ENCODE assay signal across 8 mouse cellular contexts in genomic region chr4:108664407-108664806, GRCm38 (mm10). TPM values are rescaled to one million over a fixed set of nuclear protein-coding genes. Genes with fewer than 3 reads are reported as not detected.
DNase-seq lines count a peak whose midpoint lies in the region; ATAC-seq lines count a peak whose summit lies in the region.

No protein-coding gene starts in this region.

- intact Hi-C loops in left cerebral cortex, postnatal 14 days (cut with DNase I) = no loop called here

- no peak for ATAC-seq in cerebellum, adult (ENCODE audit: insufficient number of reproducible peaks, low FRiP score, low TSS enrichment)
- ATAC-seq in common myeloid progenitor, adult 5-6 weeks (replicated peaks; ENCODE audit: low read depth, poor library complexity, severe bottlenecking) = 0 out of 2 replicates have a peak, but pooled peaks have one; percentile 15

- peak; percentile 16 for DNase-seq in cerebellum, adult 9-10 months
- peak; percentile 18 to 25 for DNase-seq in left cerebral cortex, postnatal 14 days (ENCODE audit: low spot score in 2 of 2)
- DNase-seq in left cerebral cortex, adult 9 months (ENCODE audit: low spot score in 2 of 2) = no peak
- DNase-seq in lung, postnatal 25 days (ENCODE audit: low spot score) = peak; percentile 1
- DNase-seq in right cerebral cortex, postnatal 36 days (ENCODE audit: low spot score in 2 of 2) = no peak
- DNase-seq in spleen, adult 12 weeks (ENCODE audit: low spot score) = no peak

RNA-seq across cellular contexts. Expression of gene Cc2d1b, which starts 44.7 kb away (rescaled TPM):
- 10 to 100 TPM; 28.3 to 34.5 TPM for total RNA-seq in left cerebral cortex, postnatal 14 days (2021)
- total RNA-seq in common myeloid progenitor, adult 5-6 weeks (2017) = 28.3 and 36.1 TPM in 2 replicates

RNA-seq across cellular contexts. Expression of gene 3110021N24Rik, which starts 55.0 kb away (rescaled TPM):
- 1 to 10 TPM in 1 of 2 experiments, under 1 TPM in 1; 0.94 to 1.5 TPM for total RNA-seq in left cerebral cortex, postnatal 14 days (2021)
- not detected in 2 replicates for total RNA-seq in common myeloid progenitor, adult 5-6 weeks (2017)

Comparison
In these comparisons a context has a peak if more than half of its experiments do, and no peak if none do; other contexts are left out.
1. DNase-seq: peak in cerebellum, adult 9-10 months (single experiment), left cerebral cortex, postnatal 14 days (2 of 2) and lung, postnatal 25 days (single experiment); none in left cerebral cortex, adult 9 months (0 of 2), right cerebral cortex, postnatal 36 days (0 of 2) and spleen, adult 12 weeks (single experiment).